Mouse (Mus musculus): ENCODE data around the gene Gtf3a. TPM values are rescaled to one million over a fixed set of nuclear protein-coding genes. Genes with fewer than 3 reads are reported as not detected.

The Gtf3a gene
- total and polyA plus RNA-seq, 3 experiments = 18.4 to 19.2 (median 19.2) TPM

GRCm38 (mm10) chr5:146947497-146947896 lies 960 bp upstream of the Gtf3a start:
- H3K27me3 ChIP-seq (ENCODE audit: control insufficient read depth, insufficient read depth, low read length) = no peaks in the 10 kb centered on the region
- WGBS = 80% methylated on average over 6 of the region's 6 CpGs
- peaks cover 4% of the 10 kb centered on the region for H3K4me1 ChIP-seq (ENCODE audit: control insufficient read depth, insufficient read depth, low read length)
- H3K36me3 ChIP-seq (ENCODE audit: control insufficient read depth, insufficient read depth, low read length) = no peaks in the 10 kb centered on the region
- TF ChIP-seq POLR2A (IDR thresholded peaks at IDR 0.05; ENCODE audit: insufficient read depth, low read depth, low read length) = no peak
- TF ChIP-seq EP300 (IDR thresholded peaks at IDR 0.05; ENCODE audit: insufficient read depth, low read depth, low read length) = no peak
- no peak for TF ChIP-seq CTCF (IDR thresholded peaks at IDR 0.05)
- intact Hi-C loops (cut with DNase I) = no loop called here
- no peak for DNase-seq
- H3K4me3 ChIP-seq = no peak overlapping the region
- H3K27ac ChIP-seq = peak overlapping the region; percentile 11; the same call in 1 of the 2 replicates
- H3K79me2 ChIP-seq (replicated peaks; ENCODE audit: control insufficient read depth, insufficient read depth, low read length) = peaks cover 2% of the 10 kb centered on the region
- no peak overlapping the region for H3K9ac ChIP-seq (ENCODE audit: low read depth, low read length)

DNA sequence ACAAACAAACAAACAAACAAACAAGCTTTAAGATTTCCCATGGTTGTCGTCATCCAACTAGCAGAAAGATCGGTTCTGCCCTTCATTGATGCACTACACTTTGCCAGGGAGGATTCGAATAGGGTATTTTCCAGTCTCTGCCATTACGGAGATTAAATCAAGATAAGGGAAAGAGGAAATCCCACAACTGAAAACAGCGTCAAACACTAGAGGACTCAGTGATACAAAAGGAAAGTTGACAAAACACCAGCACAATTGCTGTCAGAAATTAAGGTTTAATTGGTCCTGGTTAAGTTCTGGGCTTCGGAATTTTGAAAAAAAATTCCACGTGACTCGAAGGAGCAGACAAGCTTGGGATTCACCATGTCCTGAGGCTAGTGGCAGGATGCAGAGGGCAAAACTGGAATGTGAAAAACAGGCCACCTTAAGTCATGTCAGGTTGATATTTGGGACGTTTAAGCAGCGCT lies 383 bp upstream of the Gtf3a start:
- no peak; the same call in 1 of the 2 replicates for TF ChIP-seq POLR2A (IDR thresholded peaks at IDR 0.05; ENCODE audit: insufficient read depth, low read depth, low read length)
- no peak for TF ChIP-seq EP300 (IDR thresholded peaks at IDR 0.05; ENCODE audit: insufficient read depth, low read depth, low read length)
- no peak for TF ChIP-seq CTCF (IDR thresholded peaks at IDR 0.05)
- no peak for DNase-seq
- H3K27me3 ChIP-seq (ENCODE audit: control insufficient read depth, insufficient read depth, low read length) = no peaks in the 10 kb centered on the region
- peak overlapping the region; percentile 69 for H3K4me3 ChIP-seq
- peak overlapping the region; percentile 84 for H3K27ac ChIP-seq
- H3K36me3 ChIP-seq (ENCODE audit: control insufficient read depth, insufficient read depth, low read length) = no peaks in the 10 kb centered on the region
- H3K9ac ChIP-seq (ENCODE audit: low read depth, low read length) = peak overlapping the region; percentile 84
- H3K79me2 ChIP-seq (replicated peaks; ENCODE audit: control insufficient read depth, insufficient read depth, low read length) = peaks cover 2% of the 10 kb centered on the region
- H3K4me1 ChIP-seq (ENCODE audit: control insufficient read depth, insufficient read depth, low read length) = peaks cover 4% of the 10 kb centered on the region
- intact Hi-C loops (cut with DNase I) = no loop called here
- 5% methylated on average over 10 of the region's 10 CpGs for WGBS

DNA sequence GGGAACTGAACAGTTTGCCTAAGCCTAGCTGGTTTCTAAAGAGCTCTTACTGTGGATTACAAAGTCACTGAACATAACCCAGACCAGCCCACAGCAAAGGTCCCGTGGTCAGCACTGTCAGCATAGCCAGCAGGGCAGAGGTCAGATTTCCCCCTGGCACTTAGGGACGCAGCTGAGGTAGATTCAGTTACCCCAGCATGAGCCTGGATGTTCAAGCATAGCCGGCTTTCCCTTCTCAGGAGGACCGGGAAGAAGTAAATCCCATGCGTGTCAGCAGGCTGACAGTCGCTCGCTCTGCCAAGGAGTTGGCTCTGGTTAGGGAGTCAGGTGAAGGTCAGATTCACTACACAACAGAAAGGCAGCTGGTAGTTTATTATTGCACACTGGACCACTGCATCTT lies 6.1 kb downstream of the Gtf3a start:
- Histone ChIP-seq H3K4me3 (no peak overlapping the region), H3K4me1 (ENCODE audit: control insufficient read depth, insufficient read depth, low read length) (no peaks in the 10 kb centered on the region), H3K27ac (no peak overlapping the region), H3K27me3 (ENCODE audit: control insufficient read depth, insufficient read depth, low read length) (no peaks in the 10 kb centered on the region), H3K9ac (ENCODE audit: low read depth, low read length) (no peak overlapping the region), H3K36me3 (ENCODE audit: control insufficient read depth, insufficient read depth, low read length) (no peaks in the 10 kb centered on the region), H3K79me2 (replicated peaks; ENCODE audit: control insufficient read depth, insufficient read depth, low read length) (no peaks in the 10 kb centered on the region)
- no peak for DNase-seq
- 71% methylated on average over 7 of the region's 7 CpGs for WGBS
- intact Hi-C loops (cut with DNase I) = no loop called here
- no peak for TF ChIP-seq POLR2A (IDR thresholded peaks at IDR 0.05; ENCODE audit: insufficient read depth, low read depth, low read length)
- TF ChIP-seq EP300 (IDR thresholded peaks at IDR 0.05; ENCODE audit: insufficient read depth, low read depth, low read length) = no peak
- TF ChIP-seq CTCF (IDR thresholded peaks at IDR 0.05) = no peak

DNA sequence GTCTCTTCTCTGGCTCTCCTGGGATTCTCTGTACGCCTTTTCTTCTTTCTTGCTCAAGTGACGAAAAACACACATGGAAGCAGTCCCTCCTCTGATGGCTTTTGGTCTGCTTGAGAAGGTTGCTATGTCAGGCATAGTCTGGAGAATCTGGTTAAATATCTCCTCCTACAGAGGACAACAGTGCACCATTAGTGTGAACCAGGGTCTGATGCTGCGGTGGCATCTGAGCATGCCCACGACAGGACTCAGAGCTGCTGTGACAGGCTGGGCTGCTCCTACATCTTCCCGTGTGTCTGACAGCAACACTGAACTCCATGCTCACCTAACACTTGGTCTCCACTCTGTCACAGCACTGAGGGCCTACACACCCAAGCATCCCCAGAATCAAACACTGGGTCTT lies 7.2 kb downstream of the Gtf3a start:
- Histone ChIP-seq H3K27me3 (ENCODE audit: control insufficient read depth, insufficient read depth, low read length) (no peaks in the 10 kb centered on the region), H3K4me1 (ENCODE audit: control insufficient read depth, insufficient read depth, low read length) (no peaks in the 10 kb centered on the region), H3K27ac (no peak overlapping the region), H3K36me3 (ENCODE audit: control insufficient read depth, insufficient read depth, low read length) (no peaks in the 10 kb centered on the region), H3K4me3 (no peak overlapping the region), H3K79me2 (replicated peaks; ENCODE audit: control insufficient read depth, insufficient read depth, low read length) (no peaks in the 10 kb centered on the region), H3K9ac (ENCODE audit: low read depth, low read length) (no peak overlapping the region)
- no peak for DNase-seq
- TF ChIP-seq CTCF (IDR thresholded peaks at IDR 0.05) (no peak), EP300 (IDR thresholded peaks at IDR 0.05; ENCODE audit: insufficient read depth, low read depth, low read length) (no peak), POLR2A (IDR thresholded peaks at IDR 0.05; ENCODE audit: insufficient read depth, low read depth, low read length) (no peak)
- WGBS = 83% methylated on average over 5 of the region's 5 CpGs
- intact Hi-C loops (cut with DNase I) = no loop called here

DNA sequence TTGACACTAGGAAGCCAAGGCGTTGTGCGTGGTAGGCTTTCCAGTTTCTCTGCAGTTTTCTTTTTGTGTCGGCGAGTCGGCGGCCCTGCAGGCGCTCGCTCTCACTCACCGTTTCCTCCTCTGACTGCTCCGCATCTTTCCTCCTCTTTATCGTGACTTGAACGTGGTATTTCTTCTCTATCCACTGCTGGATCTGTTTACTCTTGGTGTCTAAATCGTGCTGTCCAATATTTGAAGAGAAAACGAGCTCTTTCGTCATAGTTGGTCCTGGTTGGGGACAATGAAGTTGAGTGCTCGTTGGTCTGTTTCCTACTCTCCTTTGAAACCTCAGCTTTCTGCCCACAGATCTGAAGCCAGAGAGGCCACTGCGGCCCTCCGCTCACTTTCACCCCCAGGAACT lies 8.2 kb downstream of the Gtf3a start:
- no peak for TF ChIP-seq POLR2A (IDR thresholded peaks at IDR 0.05; ENCODE audit: insufficient read depth, low read depth, low read length)
- TF ChIP-seq CTCF (IDR thresholded peaks at IDR 0.05) = no peak
- no peak for TF ChIP-seq EP300 (IDR thresholded peaks at IDR 0.05; ENCODE audit: insufficient read depth, low read depth, low read length)
- H3K36me3 ChIP-seq (ENCODE audit: control insufficient read depth, insufficient read depth, low read length) = no peaks in the 10 kb centered on the region
- no peak overlapping the region for H3K4me3 ChIP-seq
- H3K27ac ChIP-seq = no peak overlapping the region
- no peak for DNase-seq
- H3K4me1 ChIP-seq (ENCODE audit: control insufficient read depth, insufficient read depth, low read length) = no peaks in the 10 kb centered on the region
- 89% methylated on average over 18 of the region's 18 CpGs for WGBS
- H3K27me3 ChIP-seq (ENCODE audit: control insufficient read depth, insufficient read depth, low read length) = no peaks in the 10 kb centered on the region
- H3K79me2 ChIP-seq (replicated peaks; ENCODE audit: control insufficient read depth, insufficient read depth, low read length) = no peaks in the 10 kb centered on the region
- intact Hi-C loops (cut with DNase I) = no loop called here
- no peak overlapping the region for H3K9ac ChIP-seq (ENCODE audit: low read depth, low read length)

- peak; percentile 76 for TF ChIP-seq POLR2A (IDR thresholded peaks at IDR 0.05; ENCODE audit: insufficient read depth, low read depth, low read length)
- no peak for TF ChIP-seq EP300 (IDR thresholded peaks at IDR 0.05; ENCODE audit: insufficient read depth, low read depth, low read length)
- H3K27ac ChIP-seq = peak within 1 kb of the TSS; percentile 62
- H3K36me3 ChIP-seq (ENCODE audit: control insufficient read depth, insufficient read depth, low read length) = no peaks in the 10 kb centered on the region
- peaks cover 7% of the 10 kb centered on the region for H3K4me1 ChIP-seq (ENCODE audit: control insufficient read depth, insufficient read depth, low read length)
- intact Hi-C loops (cut with DNase I) = loop anchor here (1.0 to 10.0 kb wide), 3 partner anchors 14 to 119 kb away; partner anchors contain the start of genes Lnx2, Polr1d and Rasl11a
- H3K79me2 ChIP-seq (replicated peaks; ENCODE audit: control insufficient read depth, insufficient read depth, low read length) = no peaks in the 10 kb centered on the region
- no peaks in the 10 kb centered on the region for H3K27me3 ChIP-seq (ENCODE audit: control insufficient read depth, insufficient read depth, low read length)
- peak within 1 kb of the TSS; percentile 80 for H3K9ac ChIP-seq (ENCODE audit: low read depth, low read length)
- DNase-seq = peak; percentile 88 to 89
- WGBS = 1% methylated on average over 46 of the region's 46 CpGs
- H3K4me3 ChIP-seq = peak within 1 kb of the TSS; percentile 76
These were observed 14.9 kb downstream of the Gtf3a start, which contains the start of gene Mtif3 for GRCm38 (mm10) chr5:146963118-146963936. TSS of gene Mtif3 (minus strand) at chr5:146963800.

All from heart, adult 2 months (tissue).